Mouse (Mus musculus) gastrocnemius, postnatal 4 days (tissue): ENCODE results near the gene Gpkow. TPM values are rescaled to one million over a fixed set of nuclear protein-coding genes. Genes with fewer than 3 reads are reported as not detected.
"Not testable (repeated sequence)": the region's sequence is repeated elsewhere in the genome, so short reads cannot be mapped to it uniquely, and the experiment has no call there.

Source experiments
- DNase-seq, 2 experiments: peaks; one replicate each; pipeline ENCODE4 v3.0.0; 2021 to 2022; ENCODE audit warnings: low spot score in 2 of 2, mixed read lengths in 2 of 2
- total RNA-seq, 2 experiments: library from RNA; stranded (reverse); gene quantifications; 2 replicates each; pipeline ENCODE4 v1.2.3; 2021

The Gpkow gene
- total RNA-seq, 2 experiments from 2014 or later: 22.6 to 26.6 TPM

DNA sequence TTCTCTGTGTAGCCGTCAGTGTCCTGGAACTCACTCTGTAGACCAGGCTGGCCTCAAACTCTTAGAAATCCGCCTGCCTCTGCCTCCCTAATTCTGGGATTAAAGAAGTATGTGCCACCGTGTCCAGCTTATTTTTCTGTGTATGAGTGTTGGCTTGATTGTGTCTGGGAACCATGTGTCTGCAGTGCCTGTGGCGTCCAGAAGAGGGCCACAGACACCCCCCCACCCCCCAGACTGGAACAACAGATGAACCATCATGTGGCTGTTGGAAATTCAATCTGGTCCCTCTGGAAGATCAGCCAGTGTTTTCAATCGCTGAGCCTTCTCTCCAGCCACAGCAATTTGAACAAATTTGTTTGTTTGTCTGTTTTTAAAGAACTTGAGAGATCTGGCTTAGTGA is 46.5 kb downstream of the Gpkow start:
- no peak for DNase-seq

GRCm38 (mm10) chrX:7744940-7745339 is 48.0 kb downstream of the Gpkow start:
- no peak for DNase-seq

DNA sequence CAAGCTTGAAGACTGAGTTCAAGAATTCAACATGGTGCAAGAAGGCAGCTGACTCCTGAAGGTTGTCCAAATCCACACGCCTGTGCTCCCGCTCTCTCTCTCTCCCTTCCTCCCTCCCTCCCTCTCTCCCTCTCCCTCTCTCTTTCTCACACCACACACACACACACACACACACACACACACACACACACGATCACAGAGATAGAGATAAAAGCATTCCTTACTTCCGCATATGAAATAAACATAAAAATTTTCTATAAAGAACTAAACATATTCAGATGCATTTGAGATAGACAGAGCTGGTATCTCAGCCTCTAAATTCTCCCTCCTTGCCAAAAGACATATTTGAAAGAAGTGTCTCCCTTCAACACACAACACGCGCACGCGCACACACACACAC is 48.5 kb downstream of the Gpkow start:
- no peak for DNase-seq

GRCm38 (mm10) chrX:7750432-7751116 is 53.6 kb downstream of the Gpkow start, which contains the start of gene Ccdc120:
Ccdc120 (minus strand) TSS chrX:7750905.
- DNase-seq: peak in 1 of 2 experiments; percentile 42

DNA sequence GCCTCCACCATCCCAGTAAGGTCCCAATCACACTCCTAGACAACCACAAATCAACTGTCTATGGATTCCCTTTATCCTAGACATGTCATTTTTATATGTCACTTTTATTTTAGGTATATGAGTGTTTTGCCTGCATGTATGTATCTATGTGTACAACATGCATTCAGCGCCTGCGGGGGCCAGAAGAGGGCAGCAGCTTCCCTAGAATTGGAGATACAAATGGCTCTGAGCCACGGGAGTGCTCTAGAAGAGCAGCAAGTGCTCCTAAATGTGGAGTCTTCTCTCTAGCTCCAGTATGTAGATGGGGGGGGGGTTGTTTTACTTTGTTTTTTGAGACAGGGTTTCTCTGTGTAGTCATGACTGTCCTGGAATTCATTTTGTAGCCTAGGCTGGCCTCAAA is 56.7 kb downstream of the Gpkow start:
- DNase-seq: not testable (repeated sequence)

Other genes with a start within 250 kb of the Gpkow start
- gene Foxp3, start 123.5 kb upstream of the Gpkow start, total RNA-seq: under 1 TPM in 1 of 2 experiments, not detected in 1; 0.15 TPM
- gene Ppp1r3f, start 122.8 kb upstream of the Gpkow start, total RNA-seq: 1 to 10 TPM; 2.6 to 3.4 TPM
- 10 to 100 TPM; 13.8 to 15.0 TPM for gene Ccdc22, start 91.6 kb upstream of the Gpkow start, total RNA-seq
- gene Cacna1f, start 90.0 kb upstream of the Gpkow start, total RNA-seq: not detected
- gene Syp, start 58.7 kb upstream of the Gpkow start, total RNA-seq: under 1 TPM; 0.83 to 0.98 TPM
- 1 to 10 TPM; 8.9 to 9.5 TPM for gene Prickle3, start 39.9 kb upstream of the Gpkow start, total RNA-seq
- 100 to 1,000 TPM in 1 of 2 experiments, 10 to 100 TPM in 1; 82.9 to 104 TPM for gene Plp2, start 25.7 kb upstream of the Gpkow start, total RNA-seq
- 1 to 10 TPM; 1.3 to 1.8 TPM for gene Magix, start 15.9 kb upstream of the Gpkow start, total RNA-seq
- gene Wdr45, start 17.2 kb downstream of the Gpkow start, total RNA-seq: 10 to 100 TPM; 25.6 to 30.7 TPM
- gene Gm45208, start 25.1 kb downstream of the Gpkow start, total RNA-seq: not detected
- gene Praf2, start 31.3 kb downstream of the Gpkow start, total RNA-seq: 10 to 100 TPM; 18.5 to 18.7 TPM
- 1 to 10 TPM; 2.7 to 4.0 TPM for gene Ccdc120, start 53.8 kb downstream of the Gpkow start, total RNA-seq
- gene Tfe3, start 65.4 kb downstream of the Gpkow start, total RNA-seq: 10 to 100 TPM; 16.9 to 19.4 TPM
- 10 to 100 TPM; 24.7 to 34.9 TPM for gene Gripap1, start 92.6 kb downstream of the Gpkow start, total RNA-seq
- 1 to 10 TPM; 1.3 to 1.5 TPM for gene Kcnd1, start 125.2 kb downstream of the Gpkow start, total RNA-seq
- gene Otud5, start 144.2 kb downstream of the Gpkow start, total RNA-seq: 10 to 100 TPM; 36.5 to 37.6 TPM
- 1 to 10 TPM; 1.8 TPM for gene Pim2, start 181.1 kb downstream of the Gpkow start, total RNA-seq
- gene Slc35a2, start 186.9 kb downstream of the Gpkow start, total RNA-seq: 10 to 100 TPM; 17.0 to 21.2 TPM
- 10 to 100 TPM; 39.3 to 51.3 TPM for gene Pqbp1, start 202.1 kb downstream of the Gpkow start, total RNA-seq
- gene Timm17b, start 202.2 kb downstream of the Gpkow start, total RNA-seq: 10 to 100 TPM; 61.6 to 63.1 TPM
- not detected for gene Gm10491, start 210.7 kb downstream of the Gpkow start, total RNA-seq
- gene Gm10490, start 212.4 kb downstream of the Gpkow start, total RNA-seq: not detected
- gene Pcsk1n, start 222.7 kb downstream of the Gpkow start, total RNA-seq: under 1 TPM; 0.12 to 0.13 TPM
- not detected for gene Eras, start 231.5 kb downstream of the Gpkow start, total RNA-seq